Mouse (Mus musculus) spleen, adult 2 months (tissue): Measurements from ENCODE around the gene Angptl1. TPM values are rescaled to one million over a fixed set of nuclear protein-coding genes. Genes with fewer than 3 reads are reported as not detected.

Experiments
- DNase-seq, 2 experiments: peaks; one replicate each; pipeline versions ENCODE4 v3.0.0 to v3.0.0-alpha.2; 2012 to 2021; ENCODE audit warnings: low spot score in 2 of 2, low read depth in 1 of 2
- H3K27ac ChIP-seq: fragments of 200-500 bp; 2 replicates; pipeline ENCODE4 v1.5.1; 2012; ENCODE audit warnings: low read length, inconsistent platforms; ENCODE audit not compliant: insufficient read depth
- H3K27me3 ChIP-seq: fragments of 200-500 bp; 2 replicates; pipeline ENCODE4 v1.6.1; 2012; ENCODE audit warnings: mild to moderate bottlenecking, moderate library complexity, low read length, inconsistent platforms; ENCODE audit not compliant: control insufficient read depth, insufficient read depth
- H3K36me3 ChIP-seq: fragments of 200-500 bp; 2 replicates; pipeline ENCODE4 v1.6.1; 2012; ENCODE audit warnings: mild to moderate bottlenecking, low read length, inconsistent platforms; ENCODE audit not compliant: control insufficient read depth, insufficient read depth
- H3K4me1 ChIP-seq: fragments of 200-500 bp; 2 replicates; pipeline ENCODE4 v1.6.1; 2011; ENCODE audit warnings: inconsistent platforms; ENCODE audit not compliant: control insufficient read depth, insufficient read depth, insufficient read length
- H3K4me3 ChIP-seq: fragments of 200-500 bp; 2 replicates; pipeline ENCODE4 v1.5.1; 2011; ENCODE audit warnings: mild to moderate bottlenecking, inconsistent platforms; ENCODE audit not compliant: insufficient read depth, insufficient read length; ENCODE audit errors: extremely low read depth
- CTCF ChIP-seq: fragments of 200-500 bp; IDR thresholded peaks from 2 replicates; pipeline ENCODE4 v1.5.1; 2011; ENCODE audit warnings: mild to moderate bottlenecking, inconsistent platforms; ENCODE audit not compliant: insufficient read depth, insufficient read length, insufficient replicate concordance; ENCODE audit errors: extremely low read depth
- POLR2A ChIP-seq: fragments of 200-500 bp; IDR thresholded peaks from 2 replicates; pipeline ENCODE4 v1.6.1; 2011; ENCODE audit warnings: low read depth, low read length, inconsistent platforms
- WGBS: fragments of 180-500 bp; shearing (Covaris S2); methylation state at CpG from one replicate; pipeline ENCODE4 v1.1.7; 2018; 5-methylcytosine and 5-hydroxymethylcytosine counted together
- polyA plus RNA-seq: library from polyadenylated mRNA; depleted of rRNA; stranded (reverse); fragments of >200 nt; gene quantifications from 2 replicates; pipeline ENCODE4 v1.2.3, GENCODE M21; 2012

Angptl1 gene
- polyA plus RNA-seq, 1 experiment, result 0.02 TPM

GRCm38 (mm10) chr1:156813485-156813884 lies 24.9 kb upstream of the Angptl1 start:
- Histone ChIP-seq H3K4me1 (no peaks in the 10 kb centered on the region), H3K27ac (no peak overlapping the region), H3K4me3 (no peak overlapping the region), H3K27me3 (no peaks in the 10 kb centered on the region), H3K36me3 (peaks cover 40% of the 10 kb centered on the region)
- DNase-seq, result no peak
- TF ChIP-seq POLR2A (no peak), CTCF (no peak)
- 92% methylated on average over 6 of the region's 6 CpGs for WGBS

GRCm38 (mm10) chr1:156819236-156819635 lies 19.1 kb upstream of the Angptl1 start:
- 97% methylated on average over 1 of the region's 1 CpGs for WGBS
- no peaks in the 10 kb centered on the region for H3K4me1 ChIP-seq
- no peak for DNase-seq
- no peak for TF ChIP-seq POLR2A
- H3K27me3 ChIP-seq, result no peaks in the 10 kb centered on the region
- no peak overlapping the region for H3K27ac ChIP-seq
- peaks cover 37% of the 10 kb centered on the region for H3K36me3 ChIP-seq
- no peak overlapping the region for H3K4me3 ChIP-seq

DNA sequence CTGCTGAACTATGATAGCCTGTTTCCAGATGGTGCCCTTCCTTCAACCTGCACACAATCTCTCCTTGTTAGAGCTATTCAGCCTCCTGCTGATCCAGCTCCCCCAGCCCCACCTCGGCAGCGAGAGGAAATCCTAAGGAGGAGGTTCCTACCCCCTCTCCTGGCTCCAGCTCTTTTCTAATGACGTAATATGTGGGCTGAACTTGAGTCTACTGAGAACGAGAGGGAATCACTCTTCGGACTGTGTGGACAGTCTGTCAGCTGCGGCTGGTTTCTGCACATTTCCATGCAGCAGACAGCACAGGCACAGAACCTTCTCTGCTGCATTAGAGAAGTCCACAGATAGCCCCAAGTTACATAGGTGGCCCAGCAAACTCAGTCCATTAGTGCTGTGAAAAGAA lies 333 bp downstream of the Angptl1 start:
- WGBS, result 79% methylated on average over 6 of the region's 6 CpGs
- Histone ChIP-seq H3K4me3 (no peak overlapping the region), H3K4me1 (no peaks in the 10 kb centered on the region), H3K27me3 (no peaks in the 10 kb centered on the region), H3K27ac (no peak overlapping the region), H3K36me3 (peaks cover 18% of the 10 kb centered on the region)
- no peak for DNase-seq
- TF ChIP-seq CTCF, result no peak
- TF ChIP-seq POLR2A, result no peak

DNA sequence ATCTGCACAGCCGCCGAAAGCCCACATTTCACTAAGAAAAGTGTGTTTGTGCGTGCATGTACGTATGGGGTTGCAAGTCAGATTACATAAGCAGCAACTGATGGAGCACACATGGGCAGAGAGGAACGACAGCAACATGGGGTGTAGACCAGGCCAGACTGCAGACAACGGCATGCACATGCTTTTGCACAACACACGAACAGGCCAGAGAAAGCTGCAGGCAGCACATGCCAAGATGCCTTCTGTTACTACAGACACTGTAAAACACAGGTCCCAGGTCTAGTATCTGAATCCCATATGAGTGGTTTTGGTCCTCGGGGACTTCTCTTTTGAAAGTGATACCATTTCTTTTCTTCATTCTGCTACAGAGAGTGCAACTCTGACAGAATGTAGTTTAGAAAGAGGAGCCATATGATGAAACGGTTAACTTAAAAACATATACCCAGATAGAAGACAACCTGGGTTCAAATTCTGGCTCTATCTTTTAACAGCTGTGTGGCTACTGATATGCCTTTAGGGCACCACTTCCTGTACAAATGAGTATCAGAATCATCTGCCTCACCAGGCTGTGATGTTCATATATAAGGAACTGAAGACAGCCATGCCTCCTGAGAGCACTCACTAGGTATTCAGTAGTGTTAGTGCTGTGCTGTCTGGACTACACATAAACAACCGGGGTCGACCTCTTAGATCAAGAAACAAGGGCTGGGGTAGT lies 3.4 kb downstream of the Angptl1 start:
- TF ChIP-seq POLR2A (no peak), CTCF (no peak)
- no peak for DNase-seq
- no peaks in the 10 kb centered on the region for H3K27me3 ChIP-seq
- H3K36me3 ChIP-seq, result peaks cover 13% of the 10 kb centered on the region
- H3K4me1 ChIP-seq, result no peaks in the 10 kb centered on the region
- H3K4me3 ChIP-seq, result no peak overlapping the region
- 85% methylated on average over 11 of the region's 11 CpGs for WGBS
- no peak overlapping the region for H3K27ac ChIP-seq

- H3K27ac ChIP-seq, result no peak overlapping the region
- H3K4me1 ChIP-seq, result no peaks in the 10 kb centered on the region
- H3K36me3 ChIP-seq, result peaks cover 6% of the 10 kb centered on the region; the same call in 1 of the 2 replicates
- no peak for DNase-seq
- no peak for TF ChIP-seq POLR2A
- no peak for TF ChIP-seq CTCF
- 88% methylated on average over 4 of the region's 4 CpGs for WGBS
- H3K4me3 ChIP-seq, result no peak overlapping the region
- no peaks in the 10 kb centered on the region for H3K27me3 ChIP-seq
Observed at GRCm38 (mm10) chr1:156847098-156847497, 8.7 kb downstream of the Angptl1 start.

DNA sequence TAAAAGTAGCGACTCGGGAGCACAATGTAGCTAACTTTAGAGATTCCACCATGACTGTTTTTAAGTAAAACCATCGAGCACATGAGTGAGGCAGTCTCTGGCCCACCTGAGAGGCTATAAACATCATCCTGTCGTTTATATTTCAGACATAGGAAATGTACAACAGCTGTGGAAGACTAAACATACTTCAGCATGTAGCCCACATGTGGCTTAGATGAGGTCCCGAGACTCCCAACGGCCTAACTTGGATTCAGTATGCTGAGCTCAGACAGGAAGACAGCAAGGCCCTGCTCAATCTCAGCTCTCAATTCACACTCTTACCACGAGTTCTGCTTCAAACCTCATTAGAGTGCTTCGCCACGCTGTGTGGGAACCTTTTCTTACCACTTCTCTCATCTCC lies 14.0 kb downstream of the Angptl1 start:
- H3K27ac ChIP-seq, result no peak overlapping the region
- H3K4me3 ChIP-seq, result no peak overlapping the region
- whole genome bisulfite sequencing, result 78% methylated on average over 9 of the region's 9 CpGs
- H3K4me1 ChIP-seq, result no peaks in the 10 kb centered on the region
- no peak for TF ChIP-seq POLR2A
- TF ChIP-seq CTCF, result no peak
- H3K36me3 ChIP-seq, result peaks cover 11% of the 10 kb centered on the region
- H3K27me3 ChIP-seq, result no peaks in the 10 kb centered on the region
- no peak for DNase-seq

DNA sequence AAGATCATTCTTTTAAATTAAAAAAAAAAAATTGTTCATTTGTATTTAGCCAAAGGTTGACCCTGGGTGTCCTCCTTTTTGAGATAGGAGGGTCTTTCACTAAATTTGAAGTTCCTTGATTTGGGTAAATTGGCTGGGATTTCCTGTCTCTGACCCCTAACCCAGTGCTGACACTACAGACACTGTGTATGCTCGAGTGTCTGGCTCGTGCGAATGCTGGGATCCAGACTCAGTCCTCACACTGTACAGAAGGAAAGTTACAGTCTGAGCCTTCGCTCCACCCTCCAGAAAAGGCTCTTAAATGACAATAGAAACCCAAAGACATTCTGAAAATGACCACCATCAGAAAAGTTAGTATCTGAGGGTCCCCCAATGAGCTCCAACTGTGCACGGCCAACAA lies 14.5 kb downstream of the Angptl1 start:
- no peaks in the 10 kb centered on the region for H3K27me3 ChIP-seq
- no peaks in the 10 kb centered on the region for H3K4me1 ChIP-seq
- H3K27ac ChIP-seq, result no peak overlapping the region
- H3K4me3 ChIP-seq, result no peak overlapping the region
- TF ChIP-seq CTCF (no peak), POLR2A (no peak)
- H3K36me3 ChIP-seq, result peaks cover 11% of the 10 kb centered on the region
- DNase-seq, result no peak
- WGBS, result 96% methylated on average over 5 of the region's 5 CpGs
